Mouse (Mus musculus) lung, embryonic 14.5 days (tissue): ENCODE measurements around the gene H2-DMa. TPM values are rescaled to one million over a fixed set of nuclear protein-coding genes. Genes with fewer than 3 reads are reported as not detected.

Source experiments
- ATAC-seq: fragments of 200-750 bp; cut with Nextera tagmentation; 2 replicates; pipeline ENCODE4 v1.8.0; 2017; ENCODE audit warnings: mild to moderate bottlenecking, moderate TSS enrichment, moderate library complexity; ENCODE audit not compliant: insufficient read depth
- DNase-seq: peaks from one replicate; pipeline ENCODE4 v3.0.0-alpha.2; 2015
- H3K27ac ChIP-seq: fragments of 300-500 bp; sonication (generic); 2 replicates; pipeline ENCODE4 v1.5.1; 2014; ENCODE audit warnings: low read depth, mild to moderate bottlenecking, moderate library complexity
- H3K27me3 ChIP-seq: fragments of 300-500 bp; sonication (generic); 2 replicates; pipeline ENCODE4 v1.6.1; 2014; ENCODE audit warnings: low read length, control low read depth; ENCODE audit not compliant: insufficient read depth
- H3K36me3 ChIP-seq: fragments of 300-500 bp; sonication (generic); 2 replicates; pipeline ENCODE4 v1.6.1; 2014; ENCODE audit warnings: control low read depth; ENCODE audit not compliant: insufficient read depth
- H3K4me1 ChIP-seq: fragments of 300-500 bp; sonication (generic); 2 replicates; pipeline ENCODE4 v1.6.1; 2014; ENCODE audit warnings: antibody characterized with exemption, control low read depth; ENCODE audit not compliant: insufficient read depth
- H3K4me2 ChIP-seq: fragments of 300-500 bp; sonication (generic); 2 replicates; pipeline ENCODE4 v1.6.1; 2014; ENCODE audit warnings: mild to moderate bottlenecking
- H3K4me3 ChIP-seq: fragments of 300-500 bp; sonication (generic); 2 replicates; pipeline ENCODE4 v1.5.1; 2014; ENCODE audit warnings: low read depth, low read length
- H3K9ac ChIP-seq: fragments of 300-500 bp; sonication (generic); 2 replicates; pipeline ENCODE4 v1.6.1; 2014
- H3K9me3 ChIP-seq: fragments of 300-500 bp; sonication (generic); 2 replicates; pipeline ENCODE4 v1.6.1; 2016; ENCODE audit warnings: low read depth, low read length, control low read depth
- CTCF ChIP-seq: IDR thresholded peaks from 2 replicates; pipeline ENCODE4 v1.5.1; 2016; ENCODE audit warnings: antibody characterized with exemption, low read depth
- whole genome bisulfite sequencing: fragments of 180-500 bp; shearing (Covaris S2); extraction: QIAGEN DNeasy Blood & Tissue Kit; methylation state at CpG from one replicate; pipeline ENCODE4 v1.1.7; 2014; 5-methylcytosine and 5-hydroxymethylcytosine counted together
- polyA plus RNA-seq: library from polyadenylated mRNA; unstranded; fragments of >200 nt; fragmentation: Nextera tagmentation; extraction: Ambion mirVana; gene quantifications from 2 replicates; pipeline ENCODE4 v1.2.1, GENCODE M21; 2014

The H2-DMa gene
- polyA plus RNA-seq, 1 experiment from 2014 or later = 9.8 TPM

DNA sequence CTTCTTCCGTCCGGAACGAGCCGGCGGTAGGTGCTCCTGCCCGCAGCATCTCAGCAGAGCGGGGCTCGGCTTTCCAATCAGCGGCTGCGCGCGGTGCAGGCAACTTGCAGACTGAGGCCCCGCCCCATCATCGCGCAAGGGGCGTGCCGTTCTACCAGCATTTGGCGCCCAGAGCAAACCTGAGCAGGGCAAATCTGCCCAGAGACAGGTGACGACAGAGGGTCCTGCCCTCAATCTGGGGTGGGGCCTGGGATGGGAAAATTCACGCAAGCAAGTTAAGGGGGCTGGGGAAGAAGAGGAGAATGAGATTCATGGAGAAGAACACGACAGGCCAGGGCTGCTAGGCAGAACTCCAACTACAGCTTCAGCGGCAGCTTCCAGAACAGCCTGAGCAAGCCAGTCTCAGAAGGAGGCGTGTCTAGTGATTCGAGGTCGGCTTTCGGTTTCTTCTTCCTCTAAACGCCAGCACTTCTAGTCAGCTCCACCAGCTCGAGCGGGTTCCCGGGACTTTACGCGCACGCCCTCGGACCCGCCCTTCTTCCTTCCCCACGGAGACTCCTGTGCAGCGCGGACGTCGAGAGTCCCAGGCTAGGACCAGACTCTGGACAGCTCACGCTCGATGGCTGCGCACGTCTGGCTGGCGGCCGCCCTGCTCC, 68.0 kb downstream of the H2-DMa start, which contains the start of the genes Tap1 and Psmb9:
Gene Tap1, plus strand, starts transcription at position 293 of the 656 bp plus-strand sequence.
Gene Psmb9, minus strand, starts transcription at position 504 of the 656 bp plus-strand sequence.
- Histone ChIP-seq H3K9ac (peak within 1 kb of the TSS; percentile 65), H3K36me3 (no peaks in the 10 kb centered on the region), H3K4me3 (peak within 1 kb of the TSS; percentile 55), H3K27me3 (peaks cover 37% of the 10 kb centered on the region), H3K9me3 (no peaks in the 10 kb centered on the region), H3K4me2 (peak within 1 kb of the TSS; percentile 92), H3K27ac (peak within 1 kb of the TSS; percentile 61; the same call in 1 of the 2 replicates), H3K4me1 (0 out of 2 replicates have a peak, but pooled peaks cover 5% of the 10 kb centered on the region)
- DNase-seq (peak; percentile 99), ATAC-seq (peak; percentile 98)
- under 1% methylated on average over 46 of the region's 46 CpGs for WGBS
- TF ChIP-seq CTCF = no peak

GRCm38 (mm10) chr17:34188010-34188409, 68.7 kb downstream of the H2-DMa start:
- Histone ChIP-seq H3K36me3 (no peaks in the 10 kb centered on the region), H3K4me3 (peak overlapping the region; percentile 55), H3K9ac (peak overlapping the region; percentile 65), H3K27ac (peak overlapping the region; percentile 61; the same call in 1 of the 2 replicates), H3K9me3 (no peaks in the 10 kb centered on the region), H3K4me1 (0 out of 2 replicates have a peak, but pooled peaks cover 5% of the 10 kb centered on the region), H3K27me3 (peaks cover 39% of the 10 kb centered on the region), H3K4me2 (peak overlapping the region; percentile 92)
- no peak for TF ChIP-seq CTCF
- DNase-seq (peak; percentile 31), ATAC-seq (no peak)
- WGBS = 3% methylated on average over 20 of the region's 20 CpGs

Other genes starting within 250 kb of the H2-DMa start
- not detected in 2 replicates for gene Gm7029, start 245.7 kb upstream of the H2-DMa start, polyA plus RNA-seq
- gene Kifc1, start 228.9 kb upstream of the H2-DMa start, polyA plus RNA-seq = 8.3 and 9.3 TPM in 2 replicates
- 0.32 TPM in 1 of 2 replicates, not detected in the other for gene Platr17, start 214.4 kb upstream of the H2-DMa start, polyA plus RNA-seq
- 39.3 and 47.1 TPM in 2 replicates for gene Daxx, start 210.1 kb upstream of the H2-DMa start, polyA plus RNA-seq
- gene Tapbp, start 203.6 kb upstream of the H2-DMa start, polyA plus RNA-seq = 30.1 and 31.4 TPM in 2 replicates
- 11.1 and 13.2 TPM in 2 replicates for gene Zbtb22, start 203.6 kb upstream of the H2-DMa start, polyA plus RNA-seq
- 38.2 and 49.1 TPM in 2 replicates for gene Rgl2, start 190.0 kb upstream of the H2-DMa start, polyA plus RNA-seq
- 142 and 145 TPM in 2 replicates for gene Pfdn6, start 179.2 kb upstream of the H2-DMa start, polyA plus RNA-seq
- gene Wdr46, start 178.9 kb upstream of the H2-DMa start, polyA plus RNA-seq = 29.5 and 37.2 TPM in 2 replicates
- gene B3galt4, start 168.1 kb upstream of the H2-DMa start, polyA plus RNA-seq = 2.3 and 2.6 TPM in 2 replicates
- 34.2 and 34.8 TPM in 2 replicates for gene Vps52, start 163.7 kb upstream of the H2-DMa start, polyA plus RNA-seq
- 2,038 and 2,085 TPM in 2 replicates for gene Rps18, start 163.5 kb upstream of the H2-DMa start, polyA plus RNA-seq
- gene H2-K1, start 119.2 kb upstream of the H2-DMa start, polyA plus RNA-seq = 24.4 and 32.9 TPM in 2 replicates
- 5.6 and 6.6 TPM in 2 replicates for gene Ring1, start 94.9 kb upstream of the H2-DMa start, polyA plus RNA-seq
- 35.9 and 40.6 TPM in 2 replicates for gene H2-Ke6, start 91.5 kb upstream of the H2-DMa start, polyA plus RNA-seq
- 102 and 105 TPM in 2 replicates for gene Slc39a7, start 87.9 kb upstream of the H2-DMa start, polyA plus RNA-seq
- 30.3 and 35.3 TPM in 2 replicates for gene Rxrb, start 87.7 kb upstream of the H2-DMa start, polyA plus RNA-seq
- 4.3 and 5.0 TPM in 2 replicates for gene Col11a2, start 80.1 kb upstream of the H2-DMa start, polyA plus RNA-seq
- 0.26 TPM in 1 of 2 replicates, not detected in the other for gene H2-Oa, start 27.2 kb upstream of the H2-DMa start, polyA plus RNA-seq
- 153 TPM in 2 replicates for gene Brd2, start 3.1 kb downstream of the H2-DMa start, polyA plus RNA-seq
- 0.91 and 1.1 TPM in 2 replicates for gene H2-DMb2, start 23.8 kb downstream of the H2-DMa start, polyA plus RNA-seq
- 1.1 TPM in 2 replicates for gene H2-DMb1, start 33.5 kb downstream of the H2-DMa start, polyA plus RNA-seq
- gene Tap1, start 68.0 kb downstream of the H2-DMa start, polyA plus RNA-seq = 3.5 and 4.0 TPM in 2 replicates
- 3.4 and 4.5 TPM in 2 replicates for gene Psmb9, start 68.2 kb downstream of the H2-DMa start, polyA plus RNA-seq
- gene Psmb8, start 78.2 kb downstream of the H2-DMa start, polyA plus RNA-seq = 7.9 and 8.9 TPM in 2 replicates
- gene Tap2, start 84.0 kb downstream of the H2-DMa start, polyA plus RNA-seq = 3.0 and 3.7 TPM in 2 replicates
- not detected in 2 replicates for gene H2-Ob, start 119.4 kb downstream of the H2-DMa start, polyA plus RNA-seq
- gene H2-Ab1, start 138.1 kb downstream of the H2-DMa start, polyA plus RNA-seq = 2.6 and 2.8 TPM in 2 replicates
- 2.0 TPM in 2 replicates for gene H2-Aa, start 168.3 kb downstream of the H2-DMa start, polyA plus RNA-seq
- 2.2 and 2.3 TPM in 2 replicates for gene H2-Eb1, start 186.3 kb downstream of the H2-DMa start, polyA plus RNA-seq
- gene H2-Eb2, start 206.1 kb downstream of the H2-DMa start, polyA plus RNA-seq = not detected in 2 replicates
- 0.07 and 0.20 TPM in 2 replicates for gene Btnl2, start 235.3 kb downstream of the H2-DMa start, polyA plus RNA-seq